Mouse (Mus musculus) megakaryocyte, embryonic 14.5 days (primary cell): ENCODE measurements at regions not wholly inside any gene's neighbourhood (a gene's known extent, or its start where the extent isn't known, plus 50 kb on each side); places are given as distances from the start of the nearest gene placed in this dataset.

Experiments used
- H3K27me3 ChIP-seq: replicated peaks from 2 replicates; pipeline ENCODE3; 2012; ENCODE audit warnings: inconsistent platforms
- H3K36me3 ChIP-seq: replicated peaks from 2 replicates; pipeline ENCODE3; 2012; ENCODE audit warnings: low read length, inconsistent platforms, mixed read lengths
- H3K4me1 ChIP-seq: 2 replicates; pipeline ENCODE4 v1.6.1; 2012; ENCODE audit warnings: inconsistent platforms
- H3K4me3 ChIP-seq: replicated peaks from 2 replicates; pipeline ENCODE3; 2012; ENCODE audit warnings: moderate library complexity, mild to moderate bottlenecking, inconsistent platforms
- H3K9me3 ChIP-seq: 2 replicates; pipeline ENCODE4 v1.6.1; 2012; ENCODE audit warnings: inconsistent platforms
- FLI1 ChIP-seq: IDR thresholded peaks from 2 replicates; pipeline ENCODE4 v1.6.1; 2012; ENCODE audit warnings: low read length, inconsistent platforms, mixed read lengths
- GATA1 ChIP-seq: IDR thresholded peaks from 3 replicates; pipeline ENCODE4 v1.6.1; 2012; ENCODE audit warnings: mixed read lengths, low read length, inconsistent platforms, borderline replicate concordance

- TF ChIP-seq GATA1 (no peak), FLI1 (no peak)
- Histone ChIP-seq H3K9me3 (no peaks in the 10 kb centered on the region), H3K36me3 (no peaks in the 10 kb centered on the region), H3K27me3 (peaks cover 15% of the 10 kb centered on the region), H3K4me1 (peaks cover 12% of the 10 kb centered on the region), H3K4me3 (no peak overlapping the region)
These were observed 162.5 kb upstream of the Trib2 start for GRCm38 (mm10) chr12:15979233-15979632.

- Histone ChIP-seq H3K4me1 (peaks cover 11% of the 10 kb centered on the region), H3K27me3 (peaks cover 13% of the 10 kb centered on the region), H3K9me3 (no peaks in the 10 kb centered on the region), H3K4me3 (no peak overlapping the region), H3K36me3 (no peaks in the 10 kb centered on the region)
- TF ChIP-seq FLI1, result no peak
- TF ChIP-seq GATA1, result no peak
These were observed 155.1 kb upstream of the Trib2 start for GRCm38 (mm10) chr12:15971786-15972185.

- Histone ChIP-seq H3K4me3 (no peak overlapping the region), H3K9me3 (no peaks in the 10 kb centered on the region), H3K36me3 (no peaks in the 10 kb centered on the region), H3K27me3 (peaks cover 17% of the 10 kb centered on the region), H3K4me1 (peaks cover 11% of the 10 kb centered on the region)
- no peak for TF ChIP-seq GATA1
- TF ChIP-seq FLI1, result no peak
These were observed 153.5 kb upstream of the Trib2 start for GRCm38 (mm10) chr12:15970262-15970661.

- peaks cover 20% of the 10 kb centered on the region for H3K27me3 ChIP-seq
- no peaks in the 10 kb centered on the region for H3K9me3 ChIP-seq
- no peaks in the 10 kb centered on the region for H3K36me3 ChIP-seq
- H3K4me3 ChIP-seq, result no peak overlapping the region
- H3K4me1 ChIP-seq, result peaks cover 11% of the 10 kb centered on the region
- no peak for TF ChIP-seq GATA1
- no peak for TF ChIP-seq FLI1
These were observed 150.9 kb upstream of the Trib2 start for GRCm38 (mm10) chr12:15967550-15968102.

- Histone ChIP-seq H3K4me1 (peaks cover 11% of the 10 kb centered on the region), H3K27me3 (peaks cover 16% of the 10 kb centered on the region), H3K36me3 (no peaks in the 10 kb centered on the region), H3K4me3 (no peak overlapping the region), H3K9me3 (no peaks in the 10 kb centered on the region)
- no peak for TF ChIP-seq FLI1
- no peak for TF ChIP-seq GATA1
These were observed 149.9 kb upstream of the Trib2 start for GRCm38 (mm10) chr12:15966631-15967030.

GRCm38 (mm10) chr12:15965921-15966320, 149.2 kb upstream of the Trib2 start:
- H3K9me3 ChIP-seq, result no peaks in the 10 kb centered on the region
- H3K27me3 ChIP-seq, result peaks cover 12% of the 10 kb centered on the region
- TF ChIP-seq GATA1, result no peak
- no peak for TF ChIP-seq FLI1
- no peaks in the 10 kb centered on the region for H3K36me3 ChIP-seq
- peaks cover 11% of the 10 kb centered on the region for H3K4me1 ChIP-seq
- H3K4me3 ChIP-seq, result no peak overlapping the region

- Histone ChIP-seq H3K27me3 (peaks cover 11% of the 10 kb centered on the region), H3K4me3 (no peak overlapping the region), H3K9me3 (no peaks in the 10 kb centered on the region), H3K4me1 (peaks cover 11% of the 10 kb centered on the region), H3K36me3 (no peaks in the 10 kb centered on the region)
- TF ChIP-seq GATA1 (no peak), FLI1 (no peak)
These were observed 147.4 kb upstream of the Trib2 start for GRCm38 (mm10) chr12:15964073-15964472.

- Histone ChIP-seq H3K9me3 (no peaks in the 10 kb centered on the region), H3K27me3 (peaks cover 18% of the 10 kb centered on the region), H3K36me3 (no peaks in the 10 kb centered on the region), H3K4me1 (peaks cover 2% of the 10 kb centered on the region; the same call in 1 of the 2 replicates), H3K4me3 (no peak overlapping the region)
- TF ChIP-seq GATA1, result no peak
- no peak for TF ChIP-seq FLI1
These were observed 145.1 kb upstream of the Trib2 start for GRCm38 (mm10) chr12:15961834-15962233.

GRCm38 (mm10) chr12:15937443-15938237, 120.9 kb upstream of the Trib2 start:
- Histone ChIP-seq H3K27me3 (peaks cover 23% of the 10 kb centered on the region), H3K4me3 (no peak overlapping the region), H3K9me3 (no peaks in the 10 kb centered on the region), H3K4me1 (no peaks in the 10 kb centered on the region), H3K36me3 (no peaks in the 10 kb centered on the region)
- TF ChIP-seq GATA1 (no peak), FLI1 (no peak)

GRCm38 (mm10) chr12:15932067-15932466, 115.3 kb upstream of the Trib2 start:
- Histone ChIP-seq H3K36me3 (no peaks in the 10 kb centered on the region), H3K9me3 (no peaks in the 10 kb centered on the region), H3K4me3 (no peak overlapping the region), H3K27me3 (peaks cover 22% of the 10 kb centered on the region), H3K4me1 (no peaks in the 10 kb centered on the region)
- TF ChIP-seq FLI1 (no peak), GATA1 (no peak)
